Mouse (Mus musculus) macrophage (primary cell): ENCODE measurements around the gene Arid1b. TPM values are rescaled to one million over a fixed set of nuclear protein-coding genes. Genes with fewer than 3 reads are reported as not detected.

Experiments used
- H3K27ac ChIP-seq: fragments of 350-480 bp; formaldehyde crosslinking; 2 replicates; pipeline ENCODE4 v1.9.0; 2021
- H3K36me3 ChIP-seq: fragments of 350-480 bp; formaldehyde crosslinking; 2 replicates; pipeline ENCODE4 v1.9.0; 2021; ENCODE audit errors: inconsistent target
- H3K4me3 ChIP-seq: fragments of 350-480 bp; formaldehyde crosslinking; 2 replicates; pipeline ENCODE4 v1.9.0; 2021; ENCODE audit errors: inconsistent target
- H3K79me2 ChIP-seq: fragments of 350-480 bp; formaldehyde crosslinking; 2 replicates; pipeline ENCODE4 v1.9.0; 2021; ENCODE audit errors: inconsistent target
- WGBS: methylation state at CpG from one replicate; pipeline ENCODE4 v1.1.7; 2026; ENCODE audit warnings: inconsistent platforms; ENCODE audit not compliant: missing documents; 5-methylcytosine and 5-hydroxymethylcytosine counted together
- polyA plus RNA-seq: library from polyadenylated mRNA; stranded (reverse); fragments of 250-400 nt; gene quantifications from 3 replicates; pipeline ENCODE4 v1.2.4, GENCODE M21; 2018; ENCODE audit warnings: inconsistent platforms

Arid1b gene
- polyA plus RNA-seq, 1 experiment from 2014 or later, result 20.1 TPM

DNA sequence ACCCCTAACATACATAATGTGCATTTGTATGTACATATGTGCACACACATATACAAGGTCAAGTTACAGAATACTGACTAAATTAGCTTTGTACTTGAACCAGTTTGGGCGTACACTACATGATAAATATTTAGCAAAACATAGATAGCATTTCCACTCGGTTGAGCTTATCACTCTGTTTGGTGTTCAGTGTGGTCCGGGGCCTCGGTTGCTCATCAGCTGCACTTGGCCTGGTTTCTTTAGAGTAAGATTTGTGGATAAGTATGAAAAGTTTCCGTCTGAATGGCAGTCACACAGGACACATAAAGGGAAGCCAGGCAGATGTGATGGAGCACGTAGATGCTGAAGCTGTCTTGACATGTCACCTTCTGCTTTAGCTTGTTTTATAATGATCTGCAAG lies 202.4 kb downstream of the Arid1b start:
- WGBS, result 17% methylated on average over 6 of the region's 6 CpGs
- Histone ChIP-seq H3K27ac (peak overlapping the region; percentile 84), H3K79me2 (peaks cover 95% of the 10 kb centered on the region), H3K4me3 (peak overlapping the region; percentile 48), H3K36me3 (no peaks in the 10 kb centered on the region)

DNA sequence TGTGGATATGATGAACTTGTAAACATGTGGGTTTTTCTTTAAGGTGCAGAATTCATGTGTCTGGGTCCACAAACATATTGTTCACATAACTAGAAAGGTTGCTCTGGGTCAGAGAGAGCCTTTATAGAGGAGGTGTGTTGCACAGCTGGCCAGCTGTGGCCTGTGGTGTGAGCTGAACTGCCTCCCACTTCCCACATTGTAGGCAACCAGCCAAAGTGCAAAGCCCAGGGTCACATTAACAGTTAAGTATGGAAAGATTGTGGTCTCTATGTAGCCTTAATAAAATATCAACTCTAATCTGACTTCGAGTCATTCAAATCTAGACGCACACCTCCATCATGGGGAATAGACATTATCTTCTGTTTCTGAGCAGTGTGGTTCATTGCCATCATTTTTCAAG lies 203.0 kb downstream of the Arid1b start:
- H3K27ac ChIP-seq, result no peak overlapping the region
- no peaks in the 10 kb centered on the region for H3K36me3 ChIP-seq
- H3K79me2 ChIP-seq, result peaks cover 95% of the 10 kb centered on the region
- 72% methylated on average over 2 of the region's 2 CpGs for WGBS
- peak overlapping the region; percentile 48 for H3K4me3 ChIP-seq

DNA sequence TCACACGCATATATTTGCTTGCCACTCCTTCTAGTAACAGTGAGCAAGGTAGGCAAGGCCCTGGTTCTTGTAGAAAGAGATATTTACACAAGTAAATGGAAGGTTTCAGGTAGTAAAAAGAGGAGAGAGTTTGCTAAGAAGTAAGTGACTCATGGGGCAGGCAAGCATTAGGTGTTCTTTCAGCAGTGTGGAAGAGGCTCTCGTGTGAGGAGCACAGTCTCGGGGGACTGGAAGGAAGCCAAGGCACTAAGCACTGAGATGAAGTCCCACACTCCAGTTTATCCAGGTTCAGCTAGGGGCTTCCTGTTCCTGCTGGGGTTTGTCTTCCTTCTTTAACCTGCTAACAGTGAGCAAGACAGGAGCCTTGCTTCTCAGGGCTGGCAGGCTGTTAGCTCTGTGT lies 203.6 kb downstream of the Arid1b start:
- Histone ChIP-seq H3K36me3 (no peaks in the 10 kb centered on the region), H3K4me3 (no peak overlapping the region), H3K79me2 (peaks cover 95% of the 10 kb centered on the region), H3K27ac (no peak overlapping the region)
- 93% methylated on average over 3 of the region's 3 CpGs for WGBS

DNA sequence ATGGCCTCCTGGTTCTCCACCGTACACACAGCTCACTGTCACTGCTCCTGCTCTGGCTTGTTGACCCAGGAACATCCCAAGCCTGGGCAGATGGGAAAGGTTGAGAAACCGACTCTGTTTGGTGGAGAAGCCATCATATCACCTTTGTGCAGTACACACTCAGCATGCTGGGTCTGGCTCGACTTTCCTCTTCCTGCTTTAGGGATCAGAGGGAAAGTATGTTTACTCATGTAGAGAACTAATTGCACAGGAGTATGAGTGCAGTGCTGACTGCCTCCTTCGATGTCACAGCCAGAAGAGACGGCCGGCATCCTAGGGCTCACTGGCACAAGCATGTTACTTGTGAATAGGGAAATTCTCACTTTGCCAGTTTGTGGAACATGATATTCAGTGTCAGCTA lies 204.1 kb downstream of the Arid1b start:
- Histone ChIP-seq H3K79me2 (peaks cover 95% of the 10 kb centered on the region), H3K4me3 (no peak overlapping the region), H3K36me3 (no peaks in the 10 kb centered on the region), H3K27ac (no peak overlapping the region)
- 52% methylated on average over 6 of the region's 6 CpGs for WGBS

DNA sequence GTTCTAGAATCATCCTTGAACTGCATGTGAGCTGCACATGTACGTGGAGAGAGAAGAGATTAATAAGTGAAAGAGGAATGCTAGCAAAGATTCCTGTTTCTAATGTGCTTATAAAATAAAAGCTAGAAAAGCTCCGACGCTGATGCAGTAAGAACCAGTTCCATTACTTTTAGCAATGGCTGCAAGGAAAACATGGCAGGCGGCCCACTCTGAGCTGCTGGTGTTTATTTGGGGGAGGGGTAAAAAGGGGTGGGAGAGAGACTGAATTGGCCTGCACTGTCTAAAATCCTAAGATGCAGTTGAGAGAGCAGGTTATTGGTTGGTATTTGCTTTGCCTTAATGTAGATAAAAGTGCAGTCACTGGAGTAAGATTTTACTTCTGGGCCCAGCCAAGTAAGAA lies 204.7 kb downstream of the Arid1b start:
- H3K27ac ChIP-seq, result no peak overlapping the region
- H3K4me3 ChIP-seq, result no peak overlapping the region
- 80% methylated on average over 4 of the region's 4 CpGs for WGBS
- H3K36me3 ChIP-seq, result no peaks in the 10 kb centered on the region
- peaks cover 95% of the 10 kb centered on the region for H3K79me2 ChIP-seq

DNA sequence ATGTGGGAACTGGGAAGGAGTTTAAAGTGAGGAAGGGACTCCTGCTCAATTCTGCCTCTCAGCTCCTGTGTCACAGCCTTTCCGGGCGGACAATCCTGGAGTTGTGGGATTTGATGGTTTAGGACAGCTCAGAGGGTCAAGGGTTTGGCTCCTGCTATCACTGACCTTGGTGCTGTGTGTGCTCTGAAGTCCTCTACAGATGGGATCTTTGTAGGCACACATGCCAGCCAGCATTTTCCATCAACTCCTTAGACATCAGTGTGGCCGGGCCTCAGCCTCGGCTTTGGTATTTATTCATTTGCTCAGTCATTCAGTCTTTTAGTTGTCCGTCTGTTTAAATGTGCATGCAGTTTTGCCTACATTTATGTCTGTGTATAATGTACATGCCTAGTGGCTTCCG lies 206.5 kb downstream of the Arid1b start:
- H3K4me3 ChIP-seq, result no peak overlapping the region
- H3K27ac ChIP-seq, result no peak overlapping the region
- WGBS, result 93% methylated on average over 6 of the region's 6 CpGs
- H3K36me3 ChIP-seq, result no peaks in the 10 kb centered on the region
- H3K79me2 ChIP-seq, result peaks cover 100% of the 10 kb centered on the region

DNA sequence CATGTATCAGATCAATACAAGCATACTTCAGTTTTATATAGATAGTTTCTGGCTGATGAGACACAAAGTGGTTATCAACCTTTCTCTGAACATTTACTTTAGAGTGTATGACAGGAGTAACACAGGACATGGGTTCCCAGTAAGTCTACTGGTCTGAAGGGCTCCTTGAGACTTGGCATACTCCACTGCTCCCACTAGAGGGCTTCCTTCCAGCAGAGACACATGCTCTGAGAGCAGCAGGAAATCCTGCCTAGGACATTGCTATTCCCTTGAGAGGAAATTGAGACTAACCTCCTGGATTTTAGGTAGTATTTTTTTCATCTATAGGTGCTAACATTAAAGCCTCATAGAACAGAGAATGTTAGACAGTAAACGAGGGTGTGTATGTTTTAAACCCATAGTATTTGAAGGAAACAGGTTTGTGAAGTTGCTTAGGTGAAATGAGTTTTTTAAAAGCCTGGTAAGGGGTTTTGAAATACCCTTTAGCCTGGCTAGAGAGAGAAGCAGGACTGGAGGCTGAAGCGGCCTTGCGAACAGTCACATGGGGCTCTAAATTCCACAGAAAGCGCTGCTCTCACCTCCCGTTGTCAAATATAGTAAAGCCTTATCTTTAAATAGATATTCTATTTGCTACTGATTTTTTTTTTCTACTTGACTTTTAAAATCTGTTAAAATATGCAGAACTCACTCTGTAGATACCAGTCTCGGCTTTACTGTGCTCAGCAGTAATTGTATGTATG lies 207.9 kb downstream of the Arid1b start:
- peaks cover 96% of the 10 kb centered on the region for H3K79me2 ChIP-seq
- no peaks in the 10 kb centered on the region for H3K36me3 ChIP-seq
- no peak overlapping the region for H3K27ac ChIP-seq
- H3K4me3 ChIP-seq, result no peak overlapping the region
- WGBS, result 64% methylated on average over 6 of the region's 6 CpGs

DNA sequence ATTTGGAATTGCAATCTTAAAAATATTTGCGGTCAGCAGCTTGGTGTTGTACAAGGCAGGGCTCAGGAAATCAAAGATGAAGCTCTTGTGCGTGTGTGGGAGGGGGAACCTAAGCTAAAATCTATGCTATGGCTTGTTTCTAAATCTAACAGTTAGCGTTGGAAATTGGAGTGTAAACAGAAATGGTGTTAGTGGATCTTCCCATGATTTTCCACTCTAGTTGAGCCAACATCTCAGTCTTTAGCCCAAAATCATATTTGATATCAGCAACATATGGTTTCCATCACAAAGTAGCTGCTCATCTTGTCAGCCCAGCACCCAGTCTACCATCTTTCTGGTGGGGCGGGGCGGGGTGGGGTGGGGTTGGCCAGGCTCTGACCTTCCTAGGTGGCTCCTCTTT lies 208.6 kb downstream of the Arid1b start:
- WGBS, result 89% methylated on average over 5 of the region's 5 CpGs
- no peaks in the 10 kb centered on the region for H3K36me3 ChIP-seq
- peaks cover 96% of the 10 kb centered on the region for H3K79me2 ChIP-seq
- H3K4me3 ChIP-seq, result no peak overlapping the region
- no peak overlapping the region for H3K27ac ChIP-seq

DNA sequence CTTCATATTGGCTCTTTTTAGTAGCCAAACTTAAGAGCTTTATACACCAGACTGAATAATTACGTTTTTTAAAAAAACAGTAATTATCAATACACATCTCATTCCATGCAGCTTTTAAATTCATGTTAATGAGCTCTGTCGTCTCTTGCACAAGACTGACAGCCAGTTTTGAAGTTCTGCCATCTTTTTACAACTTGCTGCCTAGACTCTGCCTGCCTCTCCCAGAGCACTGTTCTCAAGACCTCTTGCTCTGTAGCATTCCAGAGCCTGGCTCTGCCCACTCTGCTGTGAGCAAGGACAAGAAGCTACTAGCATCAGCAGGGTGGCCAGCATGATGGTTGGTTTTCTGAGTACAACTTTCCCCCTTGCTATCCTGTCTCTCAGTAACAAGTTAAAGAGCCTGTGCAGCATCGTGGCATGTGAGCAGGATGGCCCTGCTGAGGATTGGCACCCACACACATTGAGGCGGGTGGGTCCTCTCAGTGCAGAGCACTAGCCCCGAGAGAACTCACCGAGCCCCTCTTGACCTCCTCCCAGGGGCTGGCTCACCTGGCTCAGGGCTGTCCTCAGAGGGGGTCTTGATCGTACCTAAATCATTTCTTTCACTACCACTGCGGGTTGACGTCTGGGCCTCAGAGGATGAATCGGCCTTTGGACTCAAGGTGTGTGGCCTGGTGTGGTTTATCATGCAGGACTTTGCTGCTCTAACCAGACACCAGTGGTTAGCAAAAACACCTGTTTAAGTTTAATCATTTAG lies 209.4 kb downstream of the Arid1b start:
- H3K79me2 ChIP-seq, result peaks cover 96% of the 10 kb centered on the region
- 87% methylated on average over 10 of the region's 10 CpGs for WGBS
- H3K27ac ChIP-seq, result 0 out of 2 replicates have a peak overlapping the region, but pooled peaks have one; percentile 37

DNA sequence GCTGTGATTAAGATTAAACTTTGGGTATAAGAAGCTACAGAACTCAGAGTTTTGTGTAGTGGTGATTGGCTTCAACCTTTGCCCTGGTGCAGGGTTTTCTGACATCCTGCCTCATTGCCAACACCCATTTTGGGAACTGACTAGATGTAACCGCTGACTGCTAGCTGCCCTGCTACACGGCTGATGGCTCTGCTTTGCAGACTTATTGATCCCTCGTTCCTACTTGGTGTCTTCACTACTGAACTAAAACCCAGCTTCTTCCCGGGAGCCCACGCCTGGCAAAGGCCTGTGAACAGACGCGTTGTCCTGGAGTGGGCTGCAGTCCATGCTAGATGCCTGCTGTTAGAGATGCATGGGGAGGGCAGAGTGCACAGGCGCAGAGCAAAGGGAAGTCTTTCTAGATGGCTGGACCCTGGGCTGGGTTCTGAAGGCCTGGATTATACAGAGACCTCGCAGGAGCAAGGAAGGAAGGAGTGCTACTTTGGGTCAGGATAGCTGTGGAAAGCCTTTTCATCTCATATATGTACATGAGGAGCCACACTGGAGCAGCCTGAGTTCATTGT lies 210.1 kb downstream of the Arid1b start:
- Histone ChIP-seq H3K27ac (peak overlapping the region; percentile 37), H3K79me2 (peaks cover 96% of the 10 kb centered on the region)
- 60% methylated on average over 9 of the region's 9 CpGs for WGBS

More for the DNA sequence above, 209.4 kb downstream of the Arid1b start:
- no peak overlapping the region for H3K4me3 ChIP-seq
- no peaks in the 10 kb centered on the region for H3K36me3 ChIP-seq

DNA sequence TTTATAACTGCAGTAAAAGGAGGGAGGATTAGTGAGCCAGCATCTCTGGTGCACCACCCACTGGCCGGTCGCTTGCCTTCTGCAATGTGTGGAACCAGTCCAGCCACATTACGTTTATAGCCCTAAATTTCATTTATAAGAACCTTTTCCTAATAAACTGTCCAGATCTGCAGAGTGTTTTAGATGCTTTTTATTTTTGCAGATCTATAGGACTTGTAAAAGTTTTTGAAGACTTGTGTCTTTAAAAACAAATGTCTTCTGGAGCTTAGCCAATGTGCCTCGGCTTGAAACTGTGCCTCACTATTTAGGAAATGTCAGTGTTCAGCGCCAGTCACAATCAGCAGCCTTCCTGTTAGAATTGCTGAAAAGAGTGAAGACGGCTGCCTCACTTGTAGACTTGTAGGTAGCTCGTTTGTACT lies 211.0 kb downstream of the Arid1b start:
- peak overlapping the region; percentile 90 for H3K27ac ChIP-seq
- WGBS, result 40% methylated on average over 7 of the region's 7 CpGs
- H3K79me2 ChIP-seq, result peaks cover 96% of the 10 kb centered on the region
- no peak overlapping the region for H3K4me3 ChIP-seq
- no peaks in the 10 kb centered on the region for H3K36me3 ChIP-seq

More for the DNA sequence above, 210.1 kb downstream of the Arid1b start:
- Histone ChIP-seq H3K4me3 (no peak overlapping the region), H3K36me3 (no peaks in the 10 kb centered on the region)

DNA sequence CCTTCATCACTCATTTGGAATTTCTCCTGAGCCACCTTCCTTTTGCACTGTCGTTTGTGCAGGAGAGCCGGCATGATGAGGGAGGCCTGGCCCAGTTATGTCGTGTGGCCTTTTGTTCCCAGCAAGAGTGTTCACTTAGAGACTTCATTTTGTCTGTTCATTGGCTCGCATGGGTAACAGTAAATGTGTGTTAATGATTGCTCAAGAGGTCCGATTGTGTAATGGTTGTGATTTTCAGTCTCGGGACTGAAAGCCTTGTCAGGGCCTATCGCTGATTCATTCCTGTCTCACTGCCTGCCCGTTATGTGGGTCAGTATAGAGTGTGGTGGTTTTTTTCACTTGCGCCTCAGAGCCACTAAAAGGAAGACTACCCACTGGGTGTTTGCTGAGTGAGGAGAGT lies 212.6 kb downstream of the Arid1b start:
- Histone ChIP-seq H3K79me2 (peaks cover 93% of the 10 kb centered on the region), H3K36me3 (no peaks in the 10 kb centered on the region), H3K4me3 (no peak overlapping the region), H3K27ac (peak overlapping the region; percentile 90)
- 3% methylated on average over 9 of the region's 9 CpGs for WGBS

DNA sequence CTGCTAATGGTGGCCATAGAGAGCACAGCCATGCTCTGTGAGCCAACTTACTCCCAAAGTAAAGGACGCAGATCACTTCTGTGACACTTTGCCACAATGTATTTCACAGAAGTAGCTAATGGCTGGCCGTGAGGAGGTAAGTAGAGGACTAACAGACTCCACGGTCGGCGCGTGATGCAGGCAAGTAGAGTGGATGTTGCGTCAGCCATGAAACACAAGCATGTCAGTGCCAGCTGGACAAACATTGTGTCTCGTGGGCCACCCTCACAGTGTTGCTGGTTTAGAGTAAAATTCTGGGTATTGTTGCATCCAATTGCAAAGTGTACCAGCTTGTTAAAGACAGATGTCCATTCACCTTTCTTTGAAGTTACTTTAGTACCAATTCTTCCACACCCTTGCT lies 213.7 kb downstream of the Arid1b start:
- H3K4me3 ChIP-seq, result no peak overlapping the region

DNA sequence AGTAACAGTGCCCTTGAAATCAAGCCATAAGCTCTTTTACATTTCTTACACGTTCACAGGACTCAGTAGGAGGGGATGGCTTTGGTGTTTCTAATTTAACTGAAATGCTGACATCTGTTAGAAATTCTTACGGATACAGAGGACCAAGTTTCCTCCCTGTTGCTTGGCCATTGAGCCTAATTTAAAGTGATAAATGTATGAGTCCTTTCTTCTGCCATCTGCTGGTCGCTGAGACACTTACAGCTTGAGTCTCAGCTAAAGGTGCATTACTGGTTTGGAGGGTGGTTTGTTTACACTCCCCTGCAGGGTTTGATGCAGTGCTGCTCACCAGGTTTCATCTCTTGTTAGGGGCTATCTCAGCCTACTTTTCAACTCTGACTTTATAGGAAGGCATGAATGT lies 214.2 kb downstream of the Arid1b start:
- Histone ChIP-seq H3K79me2 (peaks cover 93% of the 10 kb centered on the region), H3K4me3 (no peak overlapping the region), H3K36me3 (no peaks in the 10 kb centered on the region), H3K27ac (peak overlapping the region; percentile 90)
- 65% methylated on average over 3 of the region's 3 CpGs for WGBS

More for the DNA sequence above, 213.7 kb downstream of the Arid1b start:
- Histone ChIP-seq H3K79me2 (peaks cover 93% of the 10 kb centered on the region), H3K36me3 (no peaks in the 10 kb centered on the region), H3K27ac (peak overlapping the region; percentile 90)
- 81% methylated on average over 8 of the region's 8 CpGs for WGBS

DNA sequence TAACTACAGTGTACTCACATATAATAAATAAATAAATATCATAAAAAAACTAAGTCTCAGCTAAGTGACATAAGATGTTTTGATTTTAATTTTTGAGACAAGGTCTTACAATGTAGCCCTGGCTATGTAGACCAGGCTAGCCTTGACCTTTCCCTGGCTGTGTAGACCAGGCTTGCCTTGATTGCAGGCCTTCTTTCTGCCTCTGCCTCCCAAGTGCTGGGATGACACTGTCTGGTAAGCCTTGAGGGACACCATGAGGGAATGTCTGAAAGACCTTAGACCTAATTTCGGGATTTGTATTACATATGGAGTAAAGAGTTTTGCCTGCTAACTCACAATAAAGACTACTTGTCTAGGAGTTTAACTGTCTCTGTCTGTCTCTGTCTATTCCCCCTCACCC lies 214.9 kb downstream of the Arid1b start:
- H3K36me3 ChIP-seq, result no peaks in the 10 kb centered on the region
- H3K27ac ChIP-seq, result no peak overlapping the region
- 87% methylated on average over 1 of the region's 1 CpGs for WGBS
- H3K79me2 ChIP-seq, result peaks cover 93% of the 10 kb centered on the region
- H3K4me3 ChIP-seq, result no peak overlapping the region
